ENCODE assay signal across 8 mouse cellular contexts in genomic region chr3:157115105-157115760, GRCm38 (mm10).
A peak's percentile ranks its signal among the peaks of the same experiment; 100 is the strongest.
DNase-seq lines count a peak whose midpoint lies in the region; ATAC-seq and TF ChIP-seq lines count a peak whose summit lies in the region.

No protein-coding gene starts in this region.

- no peaks in the 10 kb centered on the region for H3K9me3 ChIP-seq in kidney, embryonic 15.5 days (replicated peaks)
- H3K9me3 ChIP-seq in forebrain, embryonic 13.5 days (replicated peaks): no peaks in the 10 kb centered on the region
- no peaks in the 10 kb centered on the region for H3K9me3 ChIP-seq in midbrain, embryonic 13.5 days

- no peaks in the 10 kb centered on the region for H3K36me3 ChIP-seq in kidney, embryonic 15.5 days
- no peaks in the 10 kb centered on the region for H3K36me3 ChIP-seq in forebrain, embryonic 13.5 days (ENCODE audit: poor library complexity, severe bottlenecking)
- no peaks in the 10 kb centered on the region for H3K36me3 ChIP-seq in midbrain, embryonic 13.5 days

- no peak overlapping the region for H3K9ac ChIP-seq in kidney, embryonic 15.5 days
- no peak overlapping the region for H3K9ac ChIP-seq in forebrain, embryonic 13.5 days
- peak overlapping the region; percentile 4; the same call in 1 of the 2 replicates for H3K9ac ChIP-seq in midbrain, embryonic 13.5 days (replicated peaks)

- H3K4me1 ChIP-seq in kidney, embryonic 15.5 days: no peaks in the 10 kb centered on the region
- peaks cover 13% of the 10 kb centered on the region for H3K4me1 ChIP-seq in cerebellum, adult 2 months (ENCODE audit: control insufficient read depth, insufficient read depth, low read length)
- peaks cover 12% of the 10 kb centered on the region for H3K4me1 ChIP-seq in forebrain, embryonic 13.5 days
- H3K4me1 ChIP-seq in midbrain, embryonic 13.5 days (replicated peaks): peaks cover 8% of the 10 kb centered on the region; the same call in 1 of the 2 replicates

- WGBS in kidney, embryonic 15.5 days: 46% methylated on average over 5 of the region's 5 CpGs
- 39% methylated on average over 5 of the region's 5 CpGs for WGBS in cerebellum, adult 2 months
- 46% methylated on average over 5 of the region's 5 CpGs for WGBS in forebrain, embryonic 13.5 days
- WGBS in midbrain, embryonic 13.5 days: 46% methylated on average over 5 of the region's 5 CpGs

- peak; percentile 71 for ATAC-seq in kidney, embryonic 15.5 days (replicated peaks; ENCODE audit: low FRiP score)
- peak; percentile 91 for ATAC-seq in forebrain, embryonic 13.5 days
- ATAC-seq in midbrain, embryonic 13.5 days: peak; percentile 72
- no peak for ATAC-seq in inflammation-experienced regulatory T-cells, adult 6 months

- no peak for TF ChIP-seq CTCF in cerebellum, adult 2 months (IDR thresholded peaks at IDR 0.05; ENCODE audit: borderline replicate concordance, insufficient read depth, low read depth, low read length)

- TF ChIP-seq POLR2A in cerebellum, adult 2 months (IDR thresholded peaks at IDR 0.05; ENCODE audit: borderline replicate concordance, insufficient read depth, low read length): peak; percentile 19; the same call in 1 of the 2 replicates

- no peak overlapping the region for H3K27ac ChIP-seq in kidney, embryonic 15.5 days
- peak overlapping the region; percentile 89 for H3K27ac ChIP-seq in cerebellum, adult 2 months (ENCODE audit: insufficient read depth, low read length)
- peak overlapping the region; percentile 51; the same call in 1 of the 2 replicates for H3K27ac ChIP-seq in forebrain, embryonic 13.5 days
- H3K27ac ChIP-seq in midbrain, embryonic 13.5 days: peak overlapping the region; percentile 57

- no peaks in the 10 kb centered on the region for H3K27me3 ChIP-seq in kidney, embryonic 15.5 days
- no peaks in the 10 kb centered on the region for H3K27me3 ChIP-seq in cerebellum, adult 2 months (ENCODE audit: control insufficient read depth, insufficient read depth, low read length)
- H3K27me3 ChIP-seq in forebrain, embryonic 13.5 days: no peaks in the 10 kb centered on the region
- no peaks in the 10 kb centered on the region for H3K27me3 ChIP-seq in midbrain, embryonic 13.5 days

- H3K4me3 ChIP-seq in kidney, embryonic 15.5 days (replicated peaks): no peak overlapping the region
- no peak overlapping the region for H3K4me3 ChIP-seq in cerebellum, adult 2 months (replicated peaks; ENCODE audit: insufficient read depth, low read depth, low read length)
- no peak overlapping the region for H3K4me3 ChIP-seq in forebrain, embryonic 13.5 days
- H3K4me3 ChIP-seq in midbrain, embryonic 13.5 days (replicated peaks): no peak overlapping the region

- no peak overlapping the region for H3K4me2 ChIP-seq in kidney, embryonic 15.5 days
- no peak overlapping the region for H3K4me2 ChIP-seq in forebrain, embryonic 13.5 days
- no peak overlapping the region for H3K4me2 ChIP-seq in midbrain, embryonic 13.5 days (replicated peaks)

- no peak for DNase-seq in kidney, adult 11 months
- DNase-seq in cerebellum, adult 2 months: peak; percentile 67 to 87
- no peak for DNase-seq in thymus, postnatal 14 days
- no peak for DNase-seq in adrenal gland, postnatal 36 days

Comparison
In these comparisons a context has a peak if more than half of its experiments do, and no peak if none do; other contexts are left out.
1. DNase-seq: peak in cerebellum, adult 2 months (2 of 2); none in kidney, adult 11 months (single experiment), thymus, postnatal 14 days (single experiment) and adrenal gland, postnatal 36 days (0 of 2).